Mouse (Mus musculus): ENCODE measurements around the gene Epn3.

DNA sequence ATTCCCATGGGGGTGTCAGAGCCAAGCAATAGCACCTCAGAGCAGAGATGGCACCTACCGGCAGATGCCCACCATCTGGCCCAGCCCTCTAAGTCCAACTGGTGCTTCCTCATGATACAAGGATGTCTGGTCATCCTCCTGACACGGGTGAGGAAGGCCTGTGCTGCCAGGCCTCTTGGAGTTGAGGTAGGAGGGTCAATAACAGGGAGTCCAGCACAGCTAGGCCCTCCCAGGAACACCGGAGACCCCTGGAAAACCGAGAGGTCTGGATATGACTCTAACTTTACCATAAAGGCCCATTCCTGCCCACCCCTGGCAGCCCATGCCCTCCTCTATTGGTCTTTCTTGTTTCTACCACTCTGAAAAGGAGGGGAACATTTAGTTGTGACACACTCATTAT is 42.6 kb upstream of the Epn3 start:
- TF ChIP-seq POLR2A (IDR thresholded peaks at IDR 0.05; ENCODE audit: low read depth, low read length) (no peak), CTCF (IDR thresholded peaks at IDR 0.05; ENCODE audit: extremely low read depth, insufficient read length, insufficient replicate concordance, low read depth, low read length) (no peak)
